Mouse (Mus musculus): ENCODE data around the gene Nol10.

- TF ChIP-seq CTCF (IDR thresholded peaks at IDR 0.05; ENCODE audit: low read depth, low read length) (no peak), POLR2A (IDR thresholded peaks at IDR 0.05; ENCODE audit: borderline replicate concordance, low read depth, low read length) (no peak)
Observed at GRCm38 (mm10) chr12:17390510-17390909, 42.3 kb downstream of the Nol10 start.

Measured in bone marrow macrophage, adult 2 months (primary cell).